Mouse (Mus musculus): ENCODE measurements at regions not wholly inside any gene's neighbourhood (a gene's known extent, or its start where the extent isn't known, plus 50 kb on each side); places are given as distances from the start of the nearest gene placed in this dataset.

DNA sequence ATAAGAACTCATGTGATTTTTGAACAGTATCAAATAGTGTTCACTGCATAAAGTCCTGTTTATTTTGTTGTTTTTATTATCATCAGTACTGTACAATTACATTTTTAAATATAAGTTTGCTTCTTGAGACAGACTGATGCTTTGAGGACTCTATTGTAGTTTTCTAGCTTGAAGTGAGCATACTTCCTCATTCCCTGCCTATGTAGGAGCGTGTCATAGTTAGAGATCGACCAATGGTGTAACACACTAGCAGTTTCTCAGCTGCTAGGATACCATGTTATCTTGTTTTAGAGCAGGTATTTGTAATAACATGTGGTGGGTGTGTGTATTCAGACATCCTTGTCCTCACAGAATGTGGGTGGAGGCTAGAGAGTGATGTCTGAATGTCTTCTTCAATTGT, 342.1 kb downstream of the Ndufa4 start:
- WGBS: 45% methylated on average over 2 of the region's 2 CpGs
- Histone ChIP-seq H3K27ac (ENCODE audit: control insufficient read depth, insufficient read depth, low read depth, low read length, poor library complexity) (no peak overlapping the region), H3K4me3 (replicated peaks; ENCODE audit: control insufficient read depth, low read depth, low read length) (no peak overlapping the region), H3K4me1 (ENCODE audit: control insufficient read depth, insufficient read depth, low read length) (no peaks in the 10 kb centered on the region)
- no peak for TF ChIP-seq CTCF (IDR thresholded peaks at IDR 0.05; ENCODE audit: control insufficient read depth, insufficient read depth, low read length)
- no peak for TF ChIP-seq POLR2A (IDR thresholded peaks at IDR 0.05; ENCODE audit: borderline replicate concordance, control insufficient read depth, low read depth, low read length)

DNA sequence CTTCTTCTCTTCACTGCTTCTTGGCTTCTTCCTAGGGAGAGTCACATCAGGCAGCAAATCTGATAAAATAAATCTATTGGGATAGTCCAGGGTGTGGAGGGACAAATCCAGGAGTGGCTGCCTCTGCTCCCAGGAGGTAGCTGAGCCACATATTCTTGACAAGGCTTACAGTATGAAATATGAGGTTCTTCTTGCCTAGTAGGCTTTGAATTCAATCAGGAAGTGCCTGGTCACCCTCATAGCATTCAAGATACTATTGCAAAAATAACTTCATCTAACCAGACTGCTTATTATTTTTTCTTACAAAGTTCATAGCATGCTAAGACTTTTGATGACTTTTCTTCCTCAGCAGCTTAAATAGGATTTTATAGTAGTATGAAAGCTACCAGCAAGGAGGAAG, 356.8 kb downstream of the Ndufa4 start:
- Histone ChIP-seq H3K4me1 (ENCODE audit: control insufficient read depth, insufficient read depth, low read length) (no peaks in the 10 kb centered on the region), H3K27ac (ENCODE audit: control insufficient read depth, insufficient read depth, low read depth, low read length, poor library complexity) (no peak overlapping the region), H3K4me3 (replicated peaks; ENCODE audit: control insufficient read depth, low read depth, low read length) (no peak overlapping the region)
- TF ChIP-seq POLR2A (IDR thresholded peaks at IDR 0.05; ENCODE audit: borderline replicate concordance, control insufficient read depth, low read depth, low read length) (no peak), CTCF (IDR thresholded peaks at IDR 0.05; ENCODE audit: control insufficient read depth, insufficient read depth, low read length) (no peak)

DNA sequence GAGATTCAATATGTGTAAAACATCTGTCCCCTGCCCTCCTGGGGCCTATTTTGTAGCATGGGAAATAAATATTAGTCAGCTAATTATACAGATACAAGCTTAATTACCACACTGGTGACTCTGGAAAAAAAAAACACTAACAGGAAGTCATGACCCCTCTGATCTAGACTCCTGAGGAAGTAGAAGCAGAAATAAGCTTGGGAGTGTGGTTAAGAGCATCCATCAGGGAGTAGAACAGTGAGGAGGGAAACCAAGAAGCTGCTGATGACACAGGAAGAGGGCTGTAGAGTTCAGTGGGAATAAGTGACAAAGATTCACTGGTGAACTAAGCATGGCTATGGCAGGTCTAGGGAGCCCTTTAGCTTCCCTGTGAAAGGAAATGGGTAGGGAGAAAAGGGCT, 360.0 kb downstream of the Ndufa4 start:
- TF ChIP-seq CTCF (IDR thresholded peaks at IDR 0.05; ENCODE audit: control insufficient read depth, insufficient read depth, low read length): no peak
- TF ChIP-seq POLR2A (IDR thresholded peaks at IDR 0.05; ENCODE audit: borderline replicate concordance, control insufficient read depth, low read depth, low read length): no peak
- Histone ChIP-seq H3K27ac (ENCODE audit: control insufficient read depth, insufficient read depth, low read depth, low read length, poor library complexity) (no peak overlapping the region), H3K4me1 (ENCODE audit: control insufficient read depth, insufficient read depth, low read length) (no peaks in the 10 kb centered on the region)

DNA sequence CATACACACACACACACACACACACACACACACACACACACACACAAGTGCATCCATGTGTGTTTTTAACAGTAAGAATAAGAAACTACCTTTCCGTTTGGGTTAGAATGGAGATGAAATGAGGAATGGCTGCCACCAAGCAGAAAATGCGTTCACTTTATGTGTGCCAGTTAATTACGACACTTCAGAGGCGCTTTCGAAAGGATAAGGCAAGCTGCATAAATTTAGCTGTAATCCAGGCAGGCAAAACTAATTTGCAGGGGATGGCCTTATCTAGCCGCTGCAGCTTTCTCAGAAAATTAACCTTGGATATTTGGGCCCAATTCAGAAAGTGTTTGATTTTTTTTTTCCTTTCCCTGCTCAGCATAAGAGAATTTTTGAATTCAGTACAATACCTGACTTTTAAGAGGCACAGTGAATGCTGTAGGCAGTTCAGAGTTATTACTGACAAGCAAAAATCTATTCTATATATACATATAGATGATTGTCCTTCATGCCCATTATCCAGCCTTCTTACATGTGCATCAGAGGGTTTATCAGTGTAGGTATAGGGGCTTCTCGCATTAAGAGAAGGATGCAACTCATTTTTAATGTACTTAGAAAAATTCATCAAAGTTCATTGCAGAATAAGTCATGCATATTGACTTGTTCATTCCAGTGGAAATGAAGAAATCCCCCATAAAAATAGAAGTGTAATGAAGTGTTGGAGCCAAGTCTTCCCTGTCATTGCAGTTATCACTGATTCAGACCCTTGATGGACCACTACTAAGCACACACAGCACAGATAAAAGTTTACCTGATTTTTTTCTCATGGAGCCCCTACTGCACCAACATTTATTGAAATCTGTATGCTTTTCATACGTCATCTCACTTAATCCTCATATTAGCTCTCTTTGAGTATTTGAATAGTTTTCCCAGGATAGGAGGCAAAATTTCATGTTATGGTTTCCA, 372.1 kb downstream of the Ndufa4 start:
- TF ChIP-seq CTCF (IDR thresholded peaks at IDR 0.05; ENCODE audit: control insufficient read depth, insufficient read depth, low read length) (no peak), POLR2A (IDR thresholded peaks at IDR 0.05; ENCODE audit: borderline replicate concordance, control insufficient read depth, low read depth, low read length) (no peak)
- WGBS: 69% methylated on average over 8 of the region's 8 CpGs
- H3K4me3 ChIP-seq (replicated peaks; ENCODE audit: control insufficient read depth, low read depth, low read length): no peak overlapping the region

More for the DNA sequence above, 360.0 kb downstream of the Ndufa4 start:
- H3K4me3 ChIP-seq (replicated peaks; ENCODE audit: control insufficient read depth, low read depth, low read length): no peak overlapping the region

DNA sequence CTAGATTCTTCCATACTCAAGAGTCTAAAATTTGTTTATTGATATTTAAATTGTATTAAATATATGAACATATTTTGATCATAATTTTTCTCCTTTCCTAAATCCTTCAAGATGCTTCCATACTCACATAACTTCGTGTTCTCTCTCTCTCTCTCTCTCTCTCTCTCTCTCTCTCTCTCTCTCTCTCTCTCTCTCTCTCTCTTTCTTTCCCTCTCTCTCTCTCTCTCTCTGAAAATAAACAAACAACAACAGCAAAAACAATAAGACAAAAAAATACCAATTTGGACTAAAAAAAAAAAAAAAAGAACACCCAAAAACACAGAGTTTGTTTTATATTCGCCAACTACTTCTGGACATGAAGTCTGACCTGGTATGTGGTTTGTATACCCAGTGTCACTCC, 404.2 kb downstream of the Ndufa4 start:
- 76% methylated on average over 2 of the region's 2 CpGs for WGBS

More for the DNA sequence above, 372.1 kb downstream of the Ndufa4 start:
- no peaks in the 10 kb centered on the region for H3K4me1 ChIP-seq (ENCODE audit: control insufficient read depth, insufficient read depth, low read length)
- no peak overlapping the region for H3K27ac ChIP-seq (ENCODE audit: control insufficient read depth, insufficient read depth, low read depth, low read length, poor library complexity)

DNA sequence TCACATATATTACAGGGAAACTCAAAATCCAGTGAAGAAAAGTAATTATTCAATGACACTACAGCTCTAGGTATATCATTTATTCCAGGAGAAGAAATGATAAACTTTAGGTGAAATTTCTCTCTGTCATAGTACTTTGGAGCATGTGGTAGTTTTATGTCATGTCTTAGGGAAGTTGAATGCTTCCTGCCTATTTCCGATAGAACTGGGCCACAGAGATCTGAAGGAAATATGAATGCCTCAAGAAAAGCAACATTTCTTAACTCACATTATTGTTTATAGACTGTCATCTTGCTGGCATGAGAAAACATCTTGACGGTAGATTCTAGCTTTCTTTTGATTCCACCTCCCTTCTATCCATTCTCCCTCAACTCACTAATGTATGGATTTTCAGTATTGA, 412.9 kb downstream of the Ndufa4 start:
- no peak overlapping the region for H3K27ac ChIP-seq (ENCODE audit: control insufficient read depth, insufficient read depth, low read depth, low read length, poor library complexity)
- TF ChIP-seq POLR2A (IDR thresholded peaks at IDR 0.05; ENCODE audit: borderline replicate concordance, control insufficient read depth, low read depth, low read length) (no peak), CTCF (IDR thresholded peaks at IDR 0.05; ENCODE audit: control insufficient read depth, insufficient read depth, low read length) (no peak)
- 20% methylated on average over 2 of the region's 2 CpGs for WGBS
- H3K4me3 ChIP-seq (replicated peaks; ENCODE audit: control insufficient read depth, low read depth, low read length): no peak overlapping the region
- H3K4me1 ChIP-seq (ENCODE audit: control insufficient read depth, insufficient read depth, low read length): no peaks in the 10 kb centered on the region

More for the DNA sequence above, 404.2 kb downstream of the Ndufa4 start:
- Histone ChIP-seq H3K27ac (ENCODE audit: control insufficient read depth, insufficient read depth, low read depth, low read length, poor library complexity) (no peak overlapping the region), H3K4me3 (replicated peaks; ENCODE audit: control insufficient read depth, low read depth, low read length) (no peak overlapping the region), H3K4me1 (ENCODE audit: control insufficient read depth, insufficient read depth, low read length) (no peaks in the 10 kb centered on the region)
- TF ChIP-seq POLR2A (IDR thresholded peaks at IDR 0.05; ENCODE audit: borderline replicate concordance, control insufficient read depth, low read depth, low read length): no peak
- no peak for TF ChIP-seq CTCF (IDR thresholded peaks at IDR 0.05; ENCODE audit: control insufficient read depth, insufficient read depth, low read length)

DNA sequence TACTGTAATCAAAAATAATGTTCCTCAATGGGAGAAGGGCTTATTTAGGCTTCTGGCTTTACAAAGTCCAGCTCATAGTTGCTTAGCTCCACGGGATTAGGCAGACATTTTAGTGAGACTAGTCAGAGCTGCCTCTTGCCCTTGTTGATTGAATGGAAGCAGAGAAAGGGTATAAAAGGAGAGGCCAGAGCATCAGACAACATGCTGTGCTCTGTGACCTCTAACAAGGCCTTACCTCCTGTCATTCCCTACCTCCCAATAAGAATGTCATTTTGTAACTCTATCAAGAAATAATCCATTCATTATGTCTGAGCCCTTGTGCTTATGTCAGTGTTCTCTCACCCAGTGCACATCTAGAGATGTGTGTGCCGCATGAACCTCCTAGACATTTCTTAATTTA, 430.3 kb downstream of the Ndufa4 start:
- Histone ChIP-seq H3K4me1 (ENCODE audit: control insufficient read depth, insufficient read depth, low read length) (no peaks in the 10 kb centered on the region), H3K4me3 (replicated peaks; ENCODE audit: control insufficient read depth, low read depth, low read length) (no peak overlapping the region), H3K27ac (ENCODE audit: control insufficient read depth, insufficient read depth, low read depth, low read length, poor library complexity) (no peak overlapping the region)
- TF ChIP-seq POLR2A (IDR thresholded peaks at IDR 0.05; ENCODE audit: borderline replicate concordance, control insufficient read depth, low read depth, low read length) (no peak), CTCF (IDR thresholded peaks at IDR 0.05; ENCODE audit: control insufficient read depth, insufficient read depth, low read length) (no peak)
- WGBS: 76% methylated on average over 2 of the region's 2 CpGs
